ENCODE assay signal across 10 mouse cellular contexts in genomic region chr8:123071176-123071575, GRCm38 (mm10). TPM values are rescaled to one million over a fixed set of nuclear protein-coding genes. Genes with fewer than 3 reads are reported as not detected.
A peak's percentile ranks its signal among the peaks of the same experiment; 100 is the strongest.
DNase-seq lines count a peak whose midpoint lies in the region; ATAC-seq lines count a peak whose summit lies in the region.
"Had no signal": no experiment of that assay in that cellular context is flagged by ENCODE, and none has a peak within 500 bp of the region (broad histone marks: within the 10 kb centered on the region; RNA-seq: fewer than 3 reads in every experiment).

No protein-coding gene starts in this region.

- DNase-seq in cerebellum, postnatal 25 days = peak; percentile 27 to 49
- peak; percentile 59 for DNase-seq in left cerebral cortex, postnatal 4 days
- no peak for DNase-seq in left cerebral cortex, adult 8-10 months (ENCODE audit: low spot score in 2 of 2)
- DNase-seq in MN1 (ENCODE audit: low spot score) = peak; percentile 91
- DNase-seq in heart, postnatal 36 days = peak; percentile 18 to 46
- no peak for DNase-seq in thymus, postnatal 0 days (ENCODE audit: low spot score)
- DNase-seq in layer of hippocampus, adult 18-20 months (ENCODE audit: low spot score in 2 of 2) = no peak
- DNase-seq: gastrocnemius, adult 2 months; right cerebral cortex, adult 18-20 months had no signal

- no peak for ATAC-seq in cerebellum, adult (ENCODE audit: insufficient number of reproducible peaks, low FRiP score, low TSS enrichment)

- intact Hi-C loops in left cerebral cortex, postnatal 4 days (cut with DNase I) = no loop called here
- intact Hi-C loops in heart, postnatal 36 days (cut with DNase I) = no loop called here

RNA-seq across cellular contexts. Expression of gene Spg7, which starts 8.4 kb away (rescaled TPM):
- 10 to 100 TPM; 73.8 to 79.7 TPM for total RNA-seq in left cerebral cortex, postnatal 4 days (2021)
- total RNA-seq in left cerebral cortex, adult 8-10 months (2022) = 10 to 100 TPM; 54.2 to 66.2 (median 63.3) TPM
- 10 to 100 TPM; 79.7 to 87.7 TPM for total RNA-seq in heart, postnatal 36 days (2021)
- 48.2 and 49.5 TPM in 2 replicates for polyA plus RNA-seq in thymus, postnatal 0 days (2015; fragmentation: Nextera tagmentation; extraction: Ambion mirVana)
- total RNA-seq in layer of hippocampus, adult 18-20 months (2021) = 10 to 100 TPM; 60.0 to 64.8 TPM

RNA-seq across cellular contexts. Expression of gene Ankrd11, which starts 29.1 kb away (rescaled TPM):
- total RNA-seq in left cerebral cortex, postnatal 4 days (2021) = 100 to 1,000 TPM; 138 to 143 TPM
- 100 to 1,000 TPM; 146 to 152 (median 151) TPM for total RNA-seq in left cerebral cortex, adult 8-10 months (2022)
- total RNA-seq in heart, postnatal 36 days (2021) = 10 to 100 TPM; 69.0 to 80.5 TPM
- 51.4 and 78.6 TPM in 2 replicates for polyA plus RNA-seq in thymus, postnatal 0 days (2015; fragmentation: Nextera tagmentation; extraction: Ambion mirVana)
- 100 to 1,000 TPM; 165 to 176 TPM for total RNA-seq in layer of hippocampus, adult 18-20 months (2021)

RNA-seq across cellular contexts. Expression of gene Rpl13, which starts 31.0 kb away (rescaled TPM):
- total RNA-seq in left cerebral cortex, postnatal 4 days (2021) = 100 to 1,000 TPM; 539 to 588 TPM
- 100 to 1,000 TPM; 401 to 484 (median 442) TPM for total RNA-seq in left cerebral cortex, adult 8-10 months (2022)
- 100 to 1,000 TPM; 409 to 436 TPM for total RNA-seq in heart, postnatal 36 days (2021)
- polyA plus RNA-seq in thymus, postnatal 0 days (2015; fragmentation: Nextera tagmentation; extraction: Ambion mirVana) = 1,818 and 1,880 TPM in 2 replicates
- 100 to 1,000 TPM; 467 to 496 TPM for total RNA-seq in layer of hippocampus, adult 18-20 months (2021)

RNA-seq across cellular contexts. Expression of gene Cpne7, which starts 46.0 kb away (rescaled TPM):
- 10 to 100 TPM; 39.2 to 59.4 TPM for total RNA-seq in left cerebral cortex, postnatal 4 days (2021)
- total RNA-seq in left cerebral cortex, adult 8-10 months (2022) = 10 to 100 TPM; 46.8 to 60.2 (median 57.2) TPM
- total RNA-seq in heart, postnatal 36 days (2021) = under 1 TPM; 0.35 to 0.44 TPM
- polyA plus RNA-seq in thymus, postnatal 0 days (2015; fragmentation: Nextera tagmentation; extraction: Ambion mirVana) = 0.22 and 0.31 TPM in 2 replicates
- total RNA-seq in layer of hippocampus, adult 18-20 months (2021) = 100 to 1,000 TPM; 273 to 284 TPM

Comparison
In these comparisons a context has a peak if more than half of its experiments do, and no peak if none do; other contexts are left out.
1. DNase-seq: peak in cerebellum, postnatal 25 days (2 of 2), left cerebral cortex, postnatal 4 days (single experiment), MN1 (single experiment) and heart, postnatal 36 days (2 of 2); none in left cerebral cortex, adult 8-10 months (0 of 2), thymus, postnatal 0 days (single experiment) and layer of hippocampus, adult 18-20 months (0 of 2).